Mouse (Mus musculus) spleen, adult 18-20 months (tissue): ENCODE data around the gene Pdia4.
"Not testable (repeated sequence)": the region's sequence is repeated elsewhere in the genome, so short reads cannot be mapped to it uniquely, and the experiment has no call there.

ENCODE experiments used
- DNase-seq, 2 experiments: peaks; one replicate each; pipeline ENCODE4 v3.0.0; 2022; ENCODE audit warnings: mixed read lengths in 2 of 2

Gene Pdia4

GRCm38 (mm10) chr6:47757849-47758248 lies 55.4 kb downstream of the Pdia4 start:
- DNase-seq, result peak; percentile 67 to 77

GRCm38 (mm10) chr6:47757429-47757828 lies 55.8 kb downstream of the Pdia4 start:
- DNase-seq, result not testable (repeated sequence)

- DNase-seq, result not testable (repeated sequence)
Observed at GRCm38 (mm10) chr6:47753144-47753543, 60.1 kb downstream of the Pdia4 start.

- peak; percentile 85 to 92 for DNase-seq
Observed at GRCm38 (mm10) chr6:47748306-47748705, 64.9 kb downstream of the Pdia4 start.

- DNase-seq, result not testable (repeated sequence)
Observed at GRCm38 (mm10) chr6:47747886-47748285, 65.3 kb downstream of the Pdia4 start.
